Mouse (Mus musculus) G1E (cell line): Measurements from ENCODE around the gene Med24.

ENCODE experiments used
- CTCF ChIP-seq: IDR thresholded peaks from 2 replicates; pipeline ENCODE4 v1.5.1; 2012; ENCODE audit warnings: low read depth, low read length, inconsistent platforms, mixed read lengths
- GATA1 ChIP-seq: IDR thresholded peaks from 2 replicates; pipeline ENCODE4 v1.6.1; 2012; ENCODE audit warnings: borderline replicate concordance, low read length, inconsistent platforms, mixed read lengths
- GATA2 ChIP-seq: IDR thresholded peaks from 2 replicates; pipeline ENCODE4 v1.6.1; 2012; ENCODE audit warnings: low read depth, low read length, inconsistent platforms, borderline replicate concordance
- POLR2AphosphoS5 ChIP-seq: IDR thresholded peaks from 2 replicates; pipeline ENCODE4 v1.6.1; 2012; ENCODE audit warnings: low read depth, low read length, inconsistent platforms; ENCODE audit not compliant: insufficient replicate concordance
- TAL1 ChIP-seq: conservative IDR thresholded peaks from 2 replicates; pipeline ENCODE4 v1.6.1; 2012; ENCODE audit warnings: low read depth, low read length, inconsistent platforms, mixed read lengths

GRCm38 (mm10) chr11:98773635-98774295 lies 44.5 kb upstream of the Med24 start:
- TF ChIP-seq GATA1: no peak
- no peak for TF ChIP-seq CTCF
- TF ChIP-seq POLR2AphosphoS5: no peak
- no peak for TF ChIP-seq TAL1
- no peak for TF ChIP-seq GATA2
